Mouse (Mus musculus): ENCODE measurements around the gene Epb41. TPM values are rescaled to one million over a fixed set of nuclear protein-coding genes. Genes with fewer than 3 reads are reported as not detected.

Gene Epb41
- total RNA-seq, 2 experiments from 2014 or later: 70.2 to 77.8 TPM

DNA sequence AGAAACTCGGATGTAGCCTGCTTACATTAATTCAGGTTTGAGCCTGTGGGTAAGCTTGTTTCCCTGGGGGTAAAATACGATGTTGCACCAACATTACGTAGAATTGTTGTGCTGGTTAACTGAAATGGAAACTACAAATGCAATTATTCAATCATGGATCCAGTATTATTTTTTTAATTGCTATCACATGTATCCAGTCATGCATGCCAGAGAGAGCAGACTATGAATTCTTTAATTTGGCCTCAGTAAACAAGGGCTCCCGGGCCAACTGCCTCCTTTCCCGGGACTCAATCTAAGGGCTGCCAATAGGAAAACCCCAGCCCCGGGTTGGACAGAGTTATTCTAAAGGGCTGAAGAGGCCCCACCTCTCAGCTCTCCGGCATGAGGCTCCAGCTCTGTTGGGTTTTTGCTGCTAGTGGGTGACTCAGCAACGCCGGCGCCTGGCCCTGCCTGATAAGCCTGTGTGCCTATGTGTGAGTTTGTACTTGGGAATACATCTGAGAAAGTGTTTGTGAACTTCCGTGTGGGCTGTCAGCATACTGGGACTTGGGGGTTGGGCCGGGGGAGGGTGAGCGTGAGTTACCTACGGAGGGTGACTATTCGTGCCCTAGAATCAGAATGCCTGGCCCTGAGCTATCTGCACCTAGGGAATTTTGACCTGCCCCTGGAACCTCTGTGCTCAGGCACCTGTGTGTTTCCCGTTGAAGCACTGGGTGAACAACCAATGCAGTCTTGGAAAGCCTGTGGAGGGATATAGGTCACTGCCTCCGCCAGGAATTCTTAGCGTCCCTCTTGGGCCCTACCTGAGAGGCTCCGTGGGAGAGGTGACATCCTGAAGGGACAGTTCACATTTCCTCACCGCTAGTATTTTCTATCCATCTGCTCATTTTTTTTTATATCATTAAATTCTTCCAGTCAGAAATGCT, 1.6 kb upstream of the Epb41 start:
- intact Hi-C loops (cut with DNase I): loop anchor here (5.0 kb wide), 2 partner anchors 174 to 214 kb away; no protein-coding TSS in a partner anchor
- no peak for DNase-seq

DNA sequence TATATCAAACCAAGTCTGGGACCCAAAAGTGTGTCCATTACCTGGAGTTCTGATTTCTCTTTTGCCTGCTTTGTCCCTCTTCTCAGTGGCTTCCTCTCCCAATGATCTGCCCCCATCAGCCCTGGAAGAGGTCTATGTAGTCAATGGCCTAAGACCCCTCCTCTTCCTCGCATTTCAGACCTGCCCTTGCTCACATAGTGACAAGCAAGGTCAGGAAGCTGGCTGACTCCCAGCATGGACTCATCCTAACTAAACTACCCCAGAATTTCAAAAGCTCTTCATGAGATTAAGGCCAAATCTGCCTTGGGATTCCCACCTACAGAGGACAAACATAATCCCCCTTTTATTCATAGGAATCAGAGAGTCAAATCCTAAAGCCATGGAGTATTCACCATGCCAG, 675 bp upstream of the Epb41 start:
- intact Hi-C loops (cut with DNase I): loop anchor here (5.0 kb wide), 2 partner anchors 173 to 213 kb away; no protein-coding TSS in a partner anchor
- DNase-seq: no peak

DNA sequence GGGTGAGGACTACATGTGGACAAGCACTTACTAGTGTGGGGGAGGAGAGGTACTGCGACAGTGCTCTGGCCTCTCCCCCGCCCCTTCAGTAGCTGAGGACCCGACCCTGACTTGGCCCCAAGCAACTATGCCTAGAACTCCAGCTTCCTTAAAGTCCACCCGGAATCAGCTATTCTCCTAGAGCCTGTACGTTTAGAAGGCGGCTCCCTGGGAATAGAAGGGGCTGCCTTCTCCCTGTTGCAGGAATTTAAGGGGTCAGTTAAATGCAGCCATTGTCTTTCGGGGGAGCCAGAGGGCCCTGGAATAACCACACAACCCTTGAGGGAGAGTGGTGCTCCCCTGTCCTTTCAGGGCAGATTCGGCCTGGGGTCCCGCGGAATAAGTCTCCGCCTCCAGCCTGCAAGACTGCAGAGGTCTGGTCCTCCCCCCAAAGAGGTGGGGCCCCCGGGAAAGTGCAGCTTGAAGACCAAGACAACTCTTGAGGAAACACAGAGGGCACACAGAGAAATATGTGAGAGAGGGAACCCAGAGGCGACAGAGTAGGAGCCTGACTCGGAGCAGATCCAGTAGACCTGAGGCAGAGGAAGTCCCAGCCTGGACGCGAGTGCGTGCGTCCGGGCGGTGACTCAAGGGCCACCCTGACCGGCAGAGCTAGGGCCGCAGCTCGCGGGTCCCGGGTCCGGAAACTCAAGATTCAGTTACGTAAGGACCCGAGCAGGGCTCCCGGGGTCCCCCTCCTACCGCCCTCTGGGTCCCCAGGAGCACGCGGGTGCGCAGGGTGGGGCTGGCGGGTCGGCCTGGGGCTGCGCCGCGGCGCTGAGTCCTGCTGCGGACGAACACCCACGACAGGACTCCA, 816 bp downstream of the Epb41 start, which contains the start of gene Gm10300:
TSS of gene Gm10300 (plus strand) at position 621 of the 856 bp plus-strand sequence.
- DNase-seq: peak; percentile 9
- intact Hi-C loops (cut with DNase I): no loop called here

DNA sequence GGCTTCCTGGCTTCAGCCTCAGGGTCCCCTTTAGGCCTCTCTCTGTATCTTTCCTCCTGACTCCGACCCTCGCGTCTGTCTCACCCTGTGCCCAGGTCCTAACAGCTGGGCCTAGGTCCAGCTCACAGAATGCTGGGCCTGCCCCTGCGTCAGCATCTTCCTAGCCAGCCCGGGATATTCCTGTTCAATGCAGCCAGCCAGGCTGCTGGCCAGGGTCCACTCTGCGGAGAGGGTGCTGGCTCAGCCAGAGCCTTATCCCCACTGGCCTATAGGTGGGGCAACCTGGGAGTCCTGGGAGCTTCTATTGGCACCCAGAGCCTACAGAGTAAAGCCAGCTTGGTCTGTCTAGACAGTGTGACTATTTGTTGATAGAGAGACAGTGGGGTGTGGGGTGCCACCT, 2.2 kb downstream of the Epb41 start:
- DNase-seq: no peak
- intact Hi-C loops (cut with DNase I): no loop called here

DNA sequence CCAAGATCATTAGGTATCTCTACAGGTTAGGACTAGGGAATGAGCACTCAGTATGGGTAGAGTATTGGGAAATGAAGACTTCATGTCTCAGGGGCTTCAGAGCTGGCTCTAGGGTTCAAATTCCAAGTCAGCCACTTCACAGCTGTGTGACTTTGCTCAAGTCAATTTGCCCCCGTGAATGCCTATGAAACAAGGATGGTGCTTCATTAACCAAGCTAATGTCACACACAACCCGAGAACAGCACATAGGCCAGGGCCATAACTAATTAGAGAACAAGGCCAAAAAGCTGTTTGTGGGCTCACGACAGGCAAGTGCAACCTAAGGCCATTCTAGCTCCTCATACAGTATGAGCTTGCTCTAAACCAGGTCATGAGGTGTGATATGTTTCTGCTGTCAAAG, 3.0 kb downstream of the Epb41 start:
- DNase-seq: no peak
- intact Hi-C loops (cut with DNase I): no loop called here

DNA sequence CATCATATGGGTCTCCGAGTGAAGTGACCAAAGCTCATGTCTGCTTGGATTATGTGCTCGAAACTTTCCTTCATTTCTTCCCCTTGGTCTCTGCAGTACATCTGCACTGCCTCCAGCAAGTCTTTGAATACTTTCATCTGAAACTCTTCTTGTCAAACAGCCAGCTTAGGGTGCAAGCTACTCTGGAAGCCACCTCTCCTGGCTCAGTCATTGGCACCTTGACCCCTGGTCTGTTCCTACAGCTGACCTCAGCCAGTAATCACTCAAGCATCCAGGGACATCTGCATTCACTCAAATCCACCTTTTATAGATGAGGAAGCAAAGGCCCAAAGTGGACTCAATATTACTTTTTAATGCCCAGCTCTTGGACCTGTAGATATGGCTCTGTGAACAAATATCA, 3.4 kb downstream of the Epb41 start:
- intact Hi-C loops (cut with DNase I): no loop called here
- no peak for DNase-seq

- intact Hi-C loops (cut with DNase I): no loop called here
- no peak for DNase-seq
Observed at GRCm38 (mm10) chr4:132067938-132068235, 7.2 kb downstream of the Epb41 start.

GRCm38 (mm10) chr4:132067112-132067937, 7.8 kb downstream of the Epb41 start:
- intact Hi-C loops (cut with DNase I): no loop called here
- DNase-seq: no peak

GRCm38 (mm10) chr4:132066101-132066773, 8.9 kb downstream of the Epb41 start:
- intact Hi-C loops (cut with DNase I): no loop called here
- peak; percentile 51 for DNase-seq

GRCm38 (mm10) chr4:132065578-132065977, 9.5 kb downstream of the Epb41 start:
- DNase-seq: no peak
- intact Hi-C loops (cut with DNase I): no loop called here

GRCm38 (mm10) chr4:132064550-132064949, 10.6 kb downstream of the Epb41 start:
- intact Hi-C loops (cut with DNase I): no loop called here
- no peak for DNase-seq

DNA sequence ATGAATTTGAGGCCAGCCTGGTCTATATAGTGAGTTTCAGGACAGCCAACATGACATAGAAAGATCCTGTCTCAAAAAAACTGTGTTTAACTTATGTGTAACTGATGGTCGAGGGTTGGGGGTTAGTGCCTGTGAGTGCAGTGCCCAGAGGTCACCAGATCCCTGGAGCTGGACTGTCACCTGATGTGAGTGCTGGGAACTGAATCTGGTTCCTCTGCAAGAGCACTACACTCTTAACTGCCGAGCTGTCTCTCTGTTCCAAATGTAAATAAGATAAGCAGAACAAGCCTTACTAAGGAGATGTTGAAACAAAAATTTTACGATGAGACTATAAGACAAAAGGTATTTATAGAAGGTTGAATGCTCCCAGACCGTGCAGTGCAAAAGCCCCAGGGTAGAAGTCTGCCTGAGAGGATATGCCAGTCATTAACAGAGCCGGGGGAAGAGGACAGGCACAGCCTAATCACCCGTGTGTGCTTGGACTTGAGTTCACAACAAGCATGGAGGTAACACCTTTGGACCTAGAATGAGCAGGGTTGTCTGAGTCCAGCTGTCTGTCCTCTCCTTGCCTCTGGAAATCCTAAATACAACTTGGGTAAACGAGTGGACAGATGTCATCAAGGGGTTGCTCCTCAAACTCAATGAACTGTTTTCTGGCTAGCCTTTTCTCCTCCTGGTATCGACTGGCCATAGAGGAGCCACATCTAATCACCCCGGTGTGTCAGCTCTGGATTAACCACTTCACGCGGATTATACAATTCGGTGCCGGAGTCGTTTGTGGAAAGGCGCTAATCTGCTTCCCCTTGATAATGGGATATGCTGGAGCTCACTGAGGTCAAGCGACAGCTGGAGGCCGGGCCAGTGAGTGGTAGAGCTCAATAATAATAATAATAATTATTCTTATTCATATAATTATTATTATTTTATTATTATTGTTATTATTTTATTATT, 11.9 kb downstream of the Epb41 start:
- intact Hi-C loops (cut with DNase I): no loop called here
- no peak for DNase-seq

DNA sequence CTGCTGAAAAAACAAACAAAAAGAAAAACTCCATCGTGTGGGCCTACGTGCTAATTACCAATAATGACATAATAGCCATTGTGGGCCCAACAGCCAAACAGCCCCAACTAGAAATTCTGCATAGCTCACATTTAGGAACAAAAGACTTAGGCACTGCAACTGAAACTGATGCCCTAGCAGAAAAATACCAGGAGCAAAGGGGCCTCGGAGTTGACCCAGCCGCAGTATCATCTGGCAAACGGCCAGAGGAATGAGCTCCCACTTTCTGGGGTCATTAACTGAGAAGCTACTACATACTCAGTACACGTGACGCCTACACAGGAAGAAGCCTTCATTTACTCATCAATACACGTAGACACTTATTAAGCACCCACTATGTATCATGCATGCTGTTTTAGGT, 12.8 kb downstream of the Epb41 start:
- intact Hi-C loops (cut with DNase I): no loop called here
- DNase-seq: no peak

DNA sequence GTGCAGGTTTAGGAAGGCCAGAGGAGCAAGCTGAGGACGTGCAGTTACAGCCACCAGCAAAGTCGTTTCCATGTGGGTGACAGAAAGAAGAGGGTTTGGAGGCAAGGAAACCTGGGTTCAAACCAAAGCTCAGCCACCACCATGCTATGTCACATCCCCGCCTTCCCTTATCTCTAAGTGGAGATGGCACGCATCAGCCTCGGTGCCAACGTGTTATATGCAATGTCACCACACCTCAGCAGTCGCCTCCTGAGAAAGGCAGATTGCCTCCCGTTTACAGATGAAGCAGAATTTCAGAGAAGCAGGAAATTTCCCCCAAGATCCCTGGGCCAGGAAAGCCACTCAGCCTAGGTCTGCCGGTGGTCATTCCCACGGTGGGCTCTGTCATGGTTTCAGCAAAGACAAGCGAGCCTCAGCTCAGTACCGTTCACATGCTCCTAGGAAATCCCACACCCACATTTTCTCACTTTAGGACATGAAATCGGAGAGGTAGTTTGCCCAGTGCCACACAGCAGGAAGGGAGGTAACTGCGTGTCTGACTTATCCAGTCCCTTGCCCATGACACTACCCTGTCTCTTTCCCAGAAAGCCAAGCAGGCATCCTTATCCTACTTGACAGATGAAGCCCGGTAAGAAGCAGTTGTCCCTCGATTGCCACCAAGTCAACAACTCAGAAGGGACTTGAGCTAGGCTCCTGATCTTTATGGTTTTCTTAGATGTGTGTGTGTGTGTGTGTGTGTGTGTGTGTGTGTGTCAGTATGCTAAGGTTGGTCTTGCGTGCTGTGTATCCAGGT, 14.9 kb downstream of the Epb41 start:
- no peak for DNase-seq
- intact Hi-C loops (cut with DNase I): no loop called here

GRCm38 (mm10) chr4:132059541-132059940, 15.6 kb downstream of the Epb41 start:
- intact Hi-C loops (cut with DNase I): no loop called here
- no peak for DNase-seq

DNA sequence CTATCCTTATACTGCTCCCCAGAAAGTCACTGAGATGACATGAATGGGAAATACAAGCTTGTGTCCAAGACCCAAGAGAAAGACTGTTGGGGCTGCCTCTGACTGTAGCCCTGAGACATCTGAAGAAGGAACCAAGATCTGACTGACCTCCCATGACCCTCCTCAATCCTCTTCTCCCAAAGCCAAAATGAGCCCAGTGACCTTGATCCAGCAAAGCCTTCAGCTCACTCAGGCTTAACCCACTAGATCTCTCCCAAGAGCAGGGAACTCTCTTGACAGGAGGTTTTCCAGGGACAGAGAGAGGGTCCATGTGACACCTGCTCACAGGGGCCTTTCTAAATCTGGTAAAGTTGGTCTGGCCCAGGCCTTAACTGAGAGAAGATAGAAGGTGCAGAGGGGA, 17.8 kb downstream of the Epb41 start:
- DNase-seq: no peak

GRCm38 (mm10) chr4:132051321-132052275, 23.5 kb downstream of the Epb41 start:
- intact Hi-C loops (cut with DNase I): no loop called here
- no peak for DNase-seq

More for the DNA sequence above, 17.8 kb downstream of the Epb41 start:
- intact Hi-C loops (cut with DNase I): no loop called here
